Mouse (Mus musculus): ENCODE results near the gene Esp15. TPM values are rescaled to one million over a fixed set of nuclear protein-coding genes. Genes with fewer than 3 reads are reported as not detected.

Gene Esp15
- total RNA-seq (2023), result not detected

GRCm38 (mm10) chr17:39640654-39641053 lies at the start of gene Esp15:
Esp15 (plus strand) TSS chr17:39640954.

Other genes with a start within 250 kb of the Esp15 start
- not detected for gene Esp18, start 234.6 kb upstream of the Esp15 start, total RNA-seq (2023)
- not detected for gene Esp16, start 104.8 kb upstream of the Esp15 start, total RNA-seq (2023)